Mouse (Mus musculus) neural tube, embryonic 15.5 days (tissue): ENCODE measurements around the gene Runx2. TPM values are rescaled to one million over a fixed set of nuclear protein-coding genes. Genes with fewer than 3 reads are reported as not detected.

Source experiments
- ATAC-seq: fragments of 200-750 bp; cut with Nextera tagmentation; 2 replicates; pipeline ENCODE4 v1.8.0; 2017; ENCODE audit warnings: mild to moderate bottlenecking, moderate TSS enrichment, moderate library complexity; ENCODE audit not compliant: low FRiP score
- H3K27ac ChIP-seq: fragments of 300-500 bp; sonication (generic); replicated peaks from 2 replicates; pipeline ENCODE4 v1.5.1; 2015; ENCODE audit warnings: mild to moderate bottlenecking, inconsistent platforms
- H3K27me3 ChIP-seq: fragments of 300-500 bp; sonication (generic); replicated peaks from 2 replicates; pipeline ENCODE4 v1.6.1; 2015; ENCODE audit warnings: inconsistent platforms
- H3K36me3 ChIP-seq: fragments of 300-500 bp; sonication (generic); 2 replicates; pipeline ENCODE4 v1.6.1; 2015; ENCODE audit warnings: inconsistent platforms
- H3K4me1 ChIP-seq: fragments of 300-500 bp; sonication (generic); 2 replicates; pipeline ENCODE4 v1.6.1; 2015; ENCODE audit warnings: inconsistent platforms
- H3K4me2 ChIP-seq: fragments of 300-500 bp; sonication (generic); 2 replicates; pipeline ENCODE4 v1.6.1; 2015; ENCODE audit warnings: inconsistent platforms, mild to moderate bottlenecking, moderate library complexity
- H3K4me3 ChIP-seq: fragments of 300-500 bp; sonication (generic); replicated peaks from 2 replicates; pipeline ENCODE4 v1.5.1; 2015; ENCODE audit warnings: mild to moderate bottlenecking, inconsistent platforms
- H3K9ac ChIP-seq: fragments of 300-500 bp; sonication (generic); replicated peaks from 2 replicates; pipeline ENCODE4 v1.6.1; 2015; ENCODE audit warnings: mild to moderate bottlenecking, inconsistent platforms
- H3K9me3 ChIP-seq: fragments of 300-500 bp; sonication (generic); replicated peaks from 2 replicates; pipeline ENCODE4 v1.6.1; 2016; ENCODE audit warnings: inconsistent platforms
- WGBS: fragments of 180-500 bp; shearing (Covaris S2); methylation state at CpG from one replicate; pipeline ENCODE4 v1.1.7; 2015; ENCODE audit warnings: mixed read lengths; 5-methylcytosine and 5-hydroxymethylcytosine counted together
- polyA plus RNA-seq: library from polyadenylated mRNA; unstranded; fragments of >200 nt; fragmentation: Nextera tagmentation; extraction: Ambion mirVana; gene quantifications from 2 replicates; pipeline ENCODE4 v1.2.1, GENCODE M21; 2015

The Runx2 gene
- polyA plus RNA-seq, 1 experiment from 2014 or later, result 0.68 TPM

- Histone ChIP-seq H3K36me3 (no peaks in the 10 kb centered on the region), H3K9ac (no peak overlapping the region), H3K27me3 (no peaks in the 10 kb centered on the region), H3K27ac (no peak overlapping the region), H3K9me3 (no peaks in the 10 kb centered on the region), H3K4me1 (no peaks in the 10 kb centered on the region), H3K4me3 (no peak overlapping the region), H3K4me2 (no peak overlapping the region)
- WGBS, result 53% methylated on average over 14 of the region's 14 CpGs
- ATAC-seq, result no peak
These were observed 269.3 kb downstream of the Runx2 start for GRCm38 (mm10) chr17:44545141-44545813.

- 82% methylated on average over 3 of the region's 3 CpGs for WGBS
These were observed 271.9 kb downstream of the Runx2 start for GRCm38 (mm10) chr17:44542706-44543105.

GRCm38 (mm10) chr17:44540699-44541098, 273.9 kb downstream of the Runx2 start:
- no peaks in the 10 kb centered on the region for H3K27me3 ChIP-seq
- no peak overlapping the region for H3K9ac ChIP-seq
- H3K36me3 ChIP-seq, result no peaks in the 10 kb centered on the region
- no peak overlapping the region for H3K4me3 ChIP-seq
- no peak for ATAC-seq
- H3K4me1 ChIP-seq, result no peaks in the 10 kb centered on the region
- no peaks in the 10 kb centered on the region for H3K9me3 ChIP-seq
- no peak overlapping the region for H3K4me2 ChIP-seq
- WGBS, result 71% methylated on average over 5 of the region's 5 CpGs
- no peak overlapping the region for H3K27ac ChIP-seq

More at GRCm38 (mm10) chr17:44542706-44543105, 271.9 kb downstream of the Runx2 start:
- H3K36me3 ChIP-seq, result no peaks in the 10 kb centered on the region
- H3K9ac ChIP-seq, result no peak overlapping the region
- no peaks in the 10 kb centered on the region for H3K27me3 ChIP-seq
- no peak overlapping the region for H3K4me3 ChIP-seq
- H3K4me1 ChIP-seq, result no peaks in the 10 kb centered on the region
- no peak overlapping the region for H3K4me2 ChIP-seq
- ATAC-seq, result no peak
- H3K27ac ChIP-seq, result no peak overlapping the region
- H3K9me3 ChIP-seq, result no peaks in the 10 kb centered on the region

- Histone ChIP-seq H3K27me3 (no peaks in the 10 kb centered on the region), H3K4me2 (no peak overlapping the region), H3K4me1 (no peaks in the 10 kb centered on the region), H3K9me3 (no peaks in the 10 kb centered on the region), H3K4me3 (no peak overlapping the region), H3K36me3 (no peaks in the 10 kb centered on the region), H3K9ac (no peak overlapping the region), H3K27ac (no peak overlapping the region)
- 83% methylated on average over 11 of the region's 11 CpGs for WGBS
- no peak for ATAC-seq
These were observed 275.7 kb downstream of the Runx2 start for GRCm38 (mm10) chr17:44538921-44539320.

- H3K4me2 ChIP-seq, result no peak overlapping the region
- no peaks in the 10 kb centered on the region for H3K4me1 ChIP-seq
- H3K27ac ChIP-seq, result no peak overlapping the region
- no peak for ATAC-seq
- H3K27me3 ChIP-seq, result no peaks in the 10 kb centered on the region
- H3K4me3 ChIP-seq, result no peak overlapping the region
- no peaks in the 10 kb centered on the region for H3K36me3 ChIP-seq
- 81% methylated on average over 6 of the region's 6 CpGs for WGBS
- no peak overlapping the region for H3K9ac ChIP-seq
- H3K9me3 ChIP-seq, result no peaks in the 10 kb centered on the region
These were observed 284.6 kb downstream of the Runx2 start for GRCm38 (mm10) chr17:44530000-44530399.

GRCm38 (mm10) chr17:44528617-44529016, 286.0 kb downstream of the Runx2 start:
- no peak for ATAC-seq
- no peak overlapping the region for H3K4me3 ChIP-seq
- 49% methylated on average over 4 of the region's 4 CpGs for whole genome bisulfite sequencing

GRCm38 (mm10) chr17:44524146-44524545, 290.5 kb downstream of the Runx2 start:
- no peak overlapping the region for H3K4me2 ChIP-seq
- WGBS, result 77% methylated on average over 1 of the region's 1 CpGs

More at GRCm38 (mm10) chr17:44528617-44529016, 286.0 kb downstream of the Runx2 start:
- Histone ChIP-seq H3K27ac (no peak overlapping the region), H3K27me3 (no peaks in the 10 kb centered on the region), H3K36me3 (no peaks in the 10 kb centered on the region), H3K9ac (no peak overlapping the region), H3K4me1 (no peaks in the 10 kb centered on the region), H3K9me3 (no peaks in the 10 kb centered on the region), H3K4me2 (no peak overlapping the region)

GRCm38 (mm10) chr17:44522906-44523305, 291.7 kb downstream of the Runx2 start:
- no peak overlapping the region for H3K9ac ChIP-seq
- 68% methylated on average over 5 of the region's 5 CpGs for WGBS
- no peaks in the 10 kb centered on the region; the same call in 1 of the 2 replicates for H3K9me3 ChIP-seq
- H3K4me1 ChIP-seq, result peaks cover 5% of the 10 kb centered on the region; the same call in 1 of the 2 replicates
- no peak overlapping the region for H3K4me2 ChIP-seq
- no peak for ATAC-seq
- H3K36me3 ChIP-seq, result no peaks in the 10 kb centered on the region
- H3K27ac ChIP-seq, result no peak overlapping the region
- no peak overlapping the region for H3K4me3 ChIP-seq
- H3K27me3 ChIP-seq, result no peaks in the 10 kb centered on the region

More at GRCm38 (mm10) chr17:44524146-44524545, 290.5 kb downstream of the Runx2 start:
- no peaks in the 10 kb centered on the region for H3K9me3 ChIP-seq
- no peak overlapping the region for H3K4me3 ChIP-seq
- ATAC-seq, result no peak
- H3K27me3 ChIP-seq, result no peaks in the 10 kb centered on the region
- H3K9ac ChIP-seq, result no peak overlapping the region
- no peak overlapping the region for H3K27ac ChIP-seq
- peaks cover 5% of the 10 kb centered on the region; the same call in 1 of the 2 replicates for H3K4me1 ChIP-seq
- H3K36me3 ChIP-seq, result no peaks in the 10 kb centered on the region

- 75% methylated on average over 11 of the region's 11 CpGs for WGBS
- H3K4me1 ChIP-seq, result peaks cover 5% of the 10 kb centered on the region; the same call in 1 of the 2 replicates
- ATAC-seq, result no peak
- H3K9me3 ChIP-seq, result no peaks in the 10 kb centered on the region; the same call in 1 of the 2 replicates
- no peak overlapping the region for H3K4me3 ChIP-seq
- no peaks in the 10 kb centered on the region for H3K27me3 ChIP-seq
- no peaks in the 10 kb centered on the region for H3K36me3 ChIP-seq
- H3K4me2 ChIP-seq, result no peak overlapping the region
- no peak overlapping the region for H3K9ac ChIP-seq
- no peak overlapping the region for H3K27ac ChIP-seq
These were observed 294.2 kb downstream of the Runx2 start for GRCm38 (mm10) chr17:44520122-44521075.

GRCm38 (mm10) chr17:44519356-44519755, 295.2 kb downstream of the Runx2 start:
- H3K4me1 ChIP-seq, result peaks cover 5% of the 10 kb centered on the region; the same call in 1 of the 2 replicates
- ATAC-seq, result no peak
- no peaks in the 10 kb centered on the region for H3K27me3 ChIP-seq
- no peaks in the 10 kb centered on the region for H3K36me3 ChIP-seq
- no peak overlapping the region for H3K9ac ChIP-seq
- 91% methylated on average over 3 of the region's 3 CpGs for WGBS
- H3K9me3 ChIP-seq, result no peaks in the 10 kb centered on the region; the same call in 1 of the 2 replicates
- no peak overlapping the region for H3K4me2 ChIP-seq
- H3K4me3 ChIP-seq, result no peak overlapping the region
- no peak overlapping the region for H3K27ac ChIP-seq

GRCm38 (mm10) chr17:44518156-44518555, 296.4 kb downstream of the Runx2 start:
- Histone ChIP-seq H3K4me2 (no peak overlapping the region), H3K9ac (no peak overlapping the region), H3K4me1 (peaks cover 5% of the 10 kb centered on the region; the same call in 1 of the 2 replicates), H3K36me3 (no peaks in the 10 kb centered on the region), H3K9me3 (no peaks in the 10 kb centered on the region; the same call in 1 of the 2 replicates), H3K27me3 (no peaks in the 10 kb centered on the region), H3K27ac (no peak overlapping the region), H3K4me3 (no peak overlapping the region)
- ATAC-seq, result no peak
- 92% methylated on average over 6 of the region's 6 CpGs for WGBS
